Mouse (Mus musculus) kidney, postnatal 0 days (tissue): ENCODE results near the gene Map3k9. TPM values are rescaled to one million over a fixed set of nuclear protein-coding genes. Genes with fewer than 3 reads are reported as not detected.

ENCODE experiments used
- ATAC-seq: fragments of 200-750 bp; cut with Nextera tagmentation; replicated peaks from 2 replicates; pipeline ENCODE4 v1.8.0; 2017; ENCODE audit warnings: low read depth, moderate number of reproducible peaks, moderate TSS enrichment, moderate library complexity; ENCODE audit not compliant: low FRiP score
- DNase-seq: peaks from one replicate; pipeline ENCODE4 v3.0.0-alpha.2; 2016; ENCODE audit warnings: low spot score
- H3K27ac ChIP-seq: fragments of 300-500 bp; sonication (generic); 2 replicates; pipeline ENCODE4 v1.5.1; 2014; ENCODE audit warnings: mild to moderate bottlenecking
- H3K27me3 ChIP-seq: fragments of 300-500 bp; sonication (generic); 2 replicates; pipeline ENCODE4 v1.6.1; 2014; ENCODE audit warnings: low read length, mixed read lengths; ENCODE audit not compliant: insufficient read depth
- H3K36me3 ChIP-seq: fragments of 300-500 bp; sonication (generic); 2 replicates; pipeline ENCODE4 v1.6.1; 2014; ENCODE audit warnings: low read length, mixed read lengths; ENCODE audit not compliant: insufficient read depth
- H3K4me1 ChIP-seq: fragments of 300-500 bp; sonication (generic); replicated peaks from 2 replicates; pipeline ENCODE4 v1.6.1; 2014; ENCODE audit warnings: antibody characterized with exemption, low read length, mixed read lengths; ENCODE audit not compliant: insufficient read depth
- H3K4me2 ChIP-seq: fragments of 300-500 bp; sonication (generic); 2 replicates; pipeline ENCODE4 v1.6.1; 2014; ENCODE audit warnings: mild to moderate bottlenecking, low read length, moderate library complexity, mixed read lengths
- H3K4me3 ChIP-seq: fragments of 300-500 bp; sonication (generic); replicated peaks from 2 replicates; pipeline ENCODE4 v1.5.1; 2014; ENCODE audit warnings: low read depth, low read length
- H3K9ac ChIP-seq: fragments of 300-500 bp; sonication (generic); 2 replicates; pipeline ENCODE4 v1.6.1; 2014; ENCODE audit warnings: low read depth, low read length
- H3K9me3 ChIP-seq: fragments of 300-500 bp; sonication (generic); replicated peaks from 2 replicates; pipeline ENCODE4 v1.6.1; 2016; ENCODE audit warnings: low read length, inconsistent platforms, mixed read lengths
- CTCF ChIP-seq: IDR thresholded peaks from 2 replicates; pipeline ENCODE4 v1.5.1; 2016; ENCODE audit warnings: antibody characterized with exemption, low read depth, mild to moderate bottlenecking, moderate library complexity
- WGBS: fragments of 180-500 bp; shearing (Covaris S2); extraction: QIAGEN DNeasy Blood & Tissue Kit; methylation state at CpG from one replicate; pipeline ENCODE4 v1.1.7; 2014; 5-methylcytosine and 5-hydroxymethylcytosine counted together
- polyA plus RNA-seq: library from polyadenylated mRNA; unstranded; fragments of >200 nt; fragmentation: Nextera tagmentation; extraction: Ambion mirVana; gene quantifications from 2 replicates; pipeline ENCODE4 v1.2.1, GENCODE M21; 2015

Gene Map3k9
- polyA plus RNA-seq: 1.3 and 1.4 TPM in 2 replicates

DNA sequence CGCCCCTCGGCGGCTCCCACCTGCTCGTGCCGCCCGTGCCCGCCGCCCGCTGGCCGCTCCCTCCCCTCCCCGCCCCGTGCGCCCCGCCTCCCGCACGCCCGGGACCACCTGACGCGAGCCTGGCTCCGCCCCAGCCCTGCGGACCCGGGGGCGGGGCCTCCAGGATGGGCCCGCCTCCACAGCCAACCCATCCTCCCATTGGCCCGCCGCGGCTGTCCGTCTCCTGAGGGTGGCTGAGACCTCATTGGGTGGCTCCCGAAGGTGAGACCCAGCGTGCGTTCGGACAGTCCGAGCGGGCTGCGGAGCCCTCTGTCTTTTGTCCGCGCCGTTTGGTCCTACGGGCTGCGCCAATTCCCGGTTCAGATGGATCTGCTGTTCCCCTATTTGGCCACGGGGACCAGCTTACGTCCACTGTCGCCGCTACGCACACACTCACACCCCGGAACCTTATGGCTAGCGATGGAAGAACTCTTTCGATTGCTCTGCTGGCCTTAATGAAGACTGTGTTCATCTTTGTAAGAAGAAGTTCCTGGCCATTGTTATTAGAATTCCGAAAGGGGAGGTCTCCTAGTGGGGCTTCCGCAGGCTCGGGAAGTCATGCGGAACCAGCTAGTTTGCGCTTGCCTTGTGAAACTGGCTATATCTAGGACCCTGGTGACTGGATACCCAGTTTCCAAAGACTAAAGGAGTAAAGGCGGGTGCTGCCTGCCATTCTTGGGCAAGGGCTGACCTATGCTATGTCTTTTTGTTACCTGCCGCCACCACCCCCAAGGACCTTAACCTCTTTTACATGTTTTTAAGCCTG is at the start of gene Map3k9:
Gene Map3k9, minus strand, starts transcription at position 71 of the 805 bp plus-strand sequence.
- H3K9me3 ChIP-seq: no peaks in the 10 kb centered on the region
- H3K4me2 ChIP-seq: peak within 1 kb of the TSS; percentile 89
- no peaks in the 10 kb centered on the region; the same call in 1 of the 2 replicates for H3K4me1 ChIP-seq
- H3K27ac ChIP-seq: peak within 1 kb of the TSS; percentile 86
- 1% methylated on average over 53 of the region's 56 CpGs for WGBS
- TF ChIP-seq CTCF: peak; percentile 27; the same call in 1 of the 2 replicates
- peak within 1 kb of the TSS; percentile 76 for H3K9ac ChIP-seq
- DNase-seq (peak; percentile 87), ATAC-seq (peak; percentile 97)
- H3K36me3 ChIP-seq: no peaks in the 10 kb centered on the region
- peak within 1 kb of the TSS; percentile 61 for H3K4me3 ChIP-seq
- H3K27me3 ChIP-seq: peaks cover 5% of the 10 kb centered on the region; the same call in 1 of the 2 replicates

- 87% methylated on average over 2 of the region's 2 CpGs for WGBS
- no peak overlapping the region for H3K4me3 ChIP-seq
- H3K4me1 ChIP-seq: no peaks in the 10 kb centered on the region
Measured at GRCm38 (mm10) chr12:81828355-81828754, 47.4 kb upstream of the Map3k9 start.

GRCm38 (mm10) chr12:81822778-81823480 is 42.0 kb upstream of the Map3k9 start:
- Histone ChIP-seq H3K4me1 (no peaks in the 10 kb centered on the region), H3K27ac (no peak overlapping the region), H3K4me3 (no peak overlapping the region), H3K36me3 (no peaks in the 10 kb centered on the region), H3K9me3 (no peaks in the 10 kb centered on the region), H3K4me2 (no peak overlapping the region), H3K9ac (no peak overlapping the region), H3K27me3 (no peaks in the 10 kb centered on the region)
- no peak for DNase-seq
- WGBS: 86% methylated on average over 4 of the region's 4 CpGs
- TF ChIP-seq CTCF: no peak
- ATAC-seq: no peak

More at GRCm38 (mm10) chr12:81828355-81828754, 47.4 kb upstream of the Map3k9 start:
- no peak for ATAC-seq
- Histone ChIP-seq H3K36me3 (no peaks in the 10 kb centered on the region), H3K27me3 (no peaks in the 10 kb centered on the region), H3K4me2 (no peak overlapping the region), H3K27ac (no peak overlapping the region), H3K9me3 (no peaks in the 10 kb centered on the region), H3K9ac (no peak overlapping the region)
- TF ChIP-seq CTCF: no peak
- DNase-seq: no peak

DNA sequence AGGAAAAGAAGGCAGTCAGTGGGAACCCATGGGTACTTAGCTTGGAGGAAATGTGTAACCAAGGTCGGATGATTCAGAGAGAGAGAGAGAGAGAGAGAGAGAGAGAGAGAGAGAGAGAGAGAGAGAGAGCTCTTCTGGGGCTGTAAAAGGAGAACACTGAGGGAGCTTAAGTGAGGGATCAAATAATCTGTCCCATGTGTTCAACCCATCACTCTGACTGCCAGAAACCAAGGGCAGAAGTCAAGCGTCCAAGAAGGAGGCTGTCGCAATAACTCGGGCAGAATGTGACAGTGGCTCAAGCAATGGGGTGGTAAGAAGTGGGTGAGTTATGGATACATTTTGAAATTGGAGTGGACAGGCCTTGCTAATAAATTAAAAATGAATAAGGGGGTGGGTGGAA is 41.2 kb upstream of the Map3k9 start:
- no peak for TF ChIP-seq CTCF
- H3K36me3 ChIP-seq: no peaks in the 10 kb centered on the region
- no peaks in the 10 kb centered on the region for H3K27me3 ChIP-seq
- WGBS: 42% methylated on average over 4 of the region's 4 CpGs
- no peak overlapping the region for H3K27ac ChIP-seq
- H3K9me3 ChIP-seq: no peaks in the 10 kb centered on the region
- no peak overlapping the region for H3K4me2 ChIP-seq
- H3K9ac ChIP-seq: no peak overlapping the region
- H3K4me1 ChIP-seq: no peaks in the 10 kb centered on the region
- no peak overlapping the region for H3K4me3 ChIP-seq
- no peak for ATAC-seq
- no peak for DNase-seq

GRCm38 (mm10) chr12:81820700-81821099 is 39.7 kb upstream of the Map3k9 start:
- no peak for TF ChIP-seq CTCF

GRCm38 (mm10) chr12:81817126-81817505 is 36.1 kb upstream of the Map3k9 start:
- ATAC-seq (peak; percentile 80), DNase-seq (peak; percentile 88)
- Histone ChIP-seq H3K4me1 (no peaks in the 10 kb centered on the region), H3K27ac (peak overlapping the region; percentile 82; the same call in 1 of the 2 replicates), H3K4me2 (peak overlapping the region; percentile 51), H3K4me3 (peak overlapping the region; percentile 26), H3K9ac (no peak overlapping the region), H3K27me3 (no peaks in the 10 kb centered on the region), H3K36me3 (no peaks in the 10 kb centered on the region), H3K9me3 (no peaks in the 10 kb centered on the region)
- TF ChIP-seq CTCF: peak; percentile 11; the same call in 1 of the 2 replicates
- WGBS: 45% methylated on average over 6 of the region's 6 CpGs

More at GRCm38 (mm10) chr12:81820700-81821099, 39.7 kb upstream of the Map3k9 start:
- no peak for DNase-seq
- Histone ChIP-seq H3K27ac (no peak overlapping the region), H3K9ac (no peak overlapping the region), H3K4me1 (no peaks in the 10 kb centered on the region), H3K4me3 (no peak overlapping the region), H3K9me3 (no peaks in the 10 kb centered on the region), H3K4me2 (no peak overlapping the region), H3K27me3 (no peaks in the 10 kb centered on the region), H3K36me3 (no peaks in the 10 kb centered on the region)
- 84% methylated on average over 4 of the region's 4 CpGs for WGBS
- no peak for ATAC-seq
